Mouse (Mus musculus): Measurements from ENCODE around the gene Eef1b2.
"Not testable (repeated sequence)": the region's sequence is repeated elsewhere in the genome, so short reads cannot be mapped to it uniquely, and the experiment has no call there.

Gene Eef1b2

DNA sequence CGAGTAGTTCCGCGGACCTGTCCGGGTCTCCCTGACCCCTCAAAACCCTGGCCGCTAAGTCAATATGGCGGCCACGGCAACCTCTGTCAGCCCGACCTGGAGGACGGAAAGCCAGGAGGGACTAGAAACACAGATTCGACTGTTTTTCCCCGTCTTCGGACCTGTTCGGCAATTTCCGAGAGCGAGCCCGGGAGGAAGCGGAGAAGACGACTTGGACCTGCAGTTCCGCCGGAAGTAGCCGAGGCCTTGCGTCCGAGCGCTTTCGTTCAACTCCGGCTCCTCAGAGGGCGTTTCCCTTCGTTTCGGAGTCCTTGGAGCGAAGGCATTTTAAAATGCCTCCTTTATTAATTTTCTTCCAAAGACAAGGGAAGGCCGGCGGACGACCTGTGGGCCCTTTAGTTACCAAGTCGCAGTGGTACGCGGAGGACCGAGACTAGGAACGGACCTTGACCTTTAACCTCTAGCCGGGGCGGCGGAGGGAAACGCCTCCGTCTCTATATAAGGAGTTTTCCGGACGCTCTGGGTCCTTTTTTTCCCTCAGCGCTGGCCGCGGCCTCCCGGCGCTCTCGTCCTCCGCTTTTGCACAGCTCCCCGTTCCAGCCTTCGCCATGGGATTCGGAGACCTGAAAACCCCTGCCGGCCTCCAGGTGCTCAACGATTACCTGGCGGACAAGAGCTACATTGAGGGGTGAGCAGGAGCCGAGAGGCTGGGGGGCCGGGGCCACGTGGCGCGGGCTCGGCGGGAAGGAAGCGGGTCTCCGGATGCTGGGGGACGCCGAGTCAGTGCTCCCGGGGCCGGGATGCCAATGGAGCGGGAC, at the start of gene Eef1b2, which contains the start of gene Ndufs1:
Gene Eef1b2, plus strand, starts transcription at position 222 of the 818 bp plus-strand sequence.
Gene Ndufs1, minus strand, starts transcription at position 230 of the 818 bp plus-strand sequence.
- DNase-seq (ENCODE audit: extremely low spot score, low spot score), result peak; percentile 97

DNA sequence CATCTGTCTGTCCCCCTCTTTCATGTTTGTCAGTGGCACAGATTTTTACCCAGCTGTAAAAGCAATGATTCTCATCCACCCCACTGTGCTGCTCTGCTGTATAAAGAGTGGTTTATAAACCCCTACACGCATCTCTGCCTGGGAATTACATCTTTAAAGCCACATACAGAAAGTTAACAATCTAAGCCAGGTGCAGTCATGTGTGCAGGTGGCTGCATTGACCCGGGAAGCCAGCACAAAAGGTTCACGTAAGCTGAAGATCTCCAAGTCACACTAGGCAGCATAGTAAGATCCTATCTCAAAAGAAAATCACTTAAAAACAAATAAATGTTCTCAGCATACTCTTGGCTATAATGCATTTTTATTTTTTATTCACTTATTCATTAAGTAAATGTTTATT, 47.4 kb upstream of the Eef1b2 start:
- DNase-seq (ENCODE audit: extremely low spot score, low spot score), result no peak

DNA sequence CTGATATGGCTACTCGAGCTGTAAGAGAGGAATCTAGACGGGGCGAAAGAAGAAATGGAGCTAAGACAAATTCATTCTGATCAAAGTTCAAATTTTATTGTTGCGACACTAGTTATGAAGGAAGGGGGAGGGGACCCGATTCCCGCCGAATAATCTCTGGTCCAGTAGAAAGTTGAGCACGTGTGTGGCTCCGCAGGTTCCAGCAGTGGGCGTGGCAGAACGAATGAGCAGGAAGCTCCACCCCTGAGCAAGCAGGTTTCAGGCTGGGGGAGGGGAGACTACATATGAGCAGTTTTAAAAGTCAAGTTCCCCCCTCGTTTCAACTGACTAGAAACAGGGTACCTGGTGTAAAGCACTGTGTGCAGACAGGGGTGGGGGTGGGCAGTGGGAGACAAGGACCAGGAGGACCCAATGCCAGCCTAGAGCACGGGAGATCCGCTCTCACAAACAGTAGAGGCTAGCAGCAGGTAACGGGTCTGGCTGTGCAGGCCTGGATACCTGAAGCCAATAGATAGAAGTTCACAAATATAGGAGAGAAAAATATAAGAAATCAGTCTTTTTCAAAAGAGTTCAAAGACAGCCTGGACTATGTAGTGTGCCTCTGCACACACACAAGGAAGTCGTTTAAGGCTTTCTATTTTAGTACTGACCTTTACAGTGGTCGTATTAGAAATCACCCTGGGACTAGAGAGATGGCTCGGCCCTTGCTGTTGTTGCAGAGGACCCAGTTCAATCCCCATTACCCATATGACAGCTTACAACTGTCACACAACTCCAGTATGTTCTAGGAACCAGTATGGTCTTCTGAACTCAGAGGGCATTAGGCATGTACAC, 46.6 kb upstream of the Eef1b2 start:
- no peak for DNase-seq (ENCODE audit: extremely low spot score, low spot score)

DNA sequence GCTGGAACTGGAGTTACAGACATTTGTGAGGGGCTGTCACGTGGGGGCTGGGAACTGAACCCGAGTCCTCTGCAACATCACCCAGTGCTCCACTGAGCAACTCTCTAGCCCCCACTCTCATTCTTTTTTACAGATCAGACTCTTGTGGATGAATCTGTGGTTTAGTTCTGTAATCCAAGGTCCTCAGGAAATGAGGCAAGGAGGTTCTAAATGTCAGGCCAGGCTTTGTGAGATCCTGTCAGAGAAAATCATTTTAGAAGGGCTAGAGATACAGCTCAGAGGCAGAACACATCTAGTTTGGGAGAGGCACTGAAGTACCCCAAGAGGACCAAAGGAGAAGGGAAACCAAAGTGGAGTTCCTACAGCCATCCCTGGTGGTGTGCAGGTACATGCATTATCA, 45.7 kb upstream of the Eef1b2 start:
- DNase-seq (ENCODE audit: extremely low spot score, low spot score), result no peak

DNA sequence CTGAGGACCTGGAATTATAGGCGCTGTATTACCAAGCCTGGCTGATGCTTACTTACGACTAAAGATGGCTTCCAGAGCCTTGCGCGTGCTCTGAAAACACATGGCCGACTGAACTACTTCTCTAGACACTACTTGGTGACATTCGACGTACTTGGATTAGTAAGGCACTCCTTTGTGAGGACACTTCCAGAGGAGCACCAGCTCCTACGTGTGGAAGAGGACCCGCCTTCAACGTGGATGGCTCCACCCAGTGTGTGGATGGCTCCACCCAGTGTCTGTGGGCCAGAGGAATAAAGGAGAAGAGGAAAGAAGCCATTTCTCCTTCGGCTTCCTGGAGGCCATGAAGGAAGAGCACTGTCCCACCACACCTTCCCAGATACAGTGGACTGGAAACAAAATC, 44.9 kb upstream of the Eef1b2 start:
- no peak for DNase-seq (ENCODE audit: extremely low spot score, low spot score)

DNA sequence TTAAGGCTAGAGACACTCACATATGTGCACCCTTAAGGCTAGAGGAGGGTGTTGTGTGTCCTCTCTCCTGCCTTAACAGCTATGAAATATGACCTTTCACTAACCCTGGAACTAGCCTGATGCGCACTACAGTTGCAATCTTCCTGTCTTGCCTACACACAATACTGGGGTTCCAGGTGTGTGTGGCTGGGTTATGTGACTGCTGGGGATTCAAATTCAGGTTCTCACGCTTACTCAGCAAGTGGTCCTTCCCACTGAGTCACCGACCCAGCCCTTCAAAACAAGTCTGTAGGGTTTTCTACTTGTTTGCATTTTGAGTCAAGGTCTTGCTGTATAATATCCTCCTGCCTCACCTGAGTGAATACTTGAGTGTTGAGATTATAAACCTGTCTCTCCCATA, 42.1 kb upstream of the Eef1b2 start:
- DNase-seq (ENCODE audit: extremely low spot score, low spot score), result no peak

DNA sequence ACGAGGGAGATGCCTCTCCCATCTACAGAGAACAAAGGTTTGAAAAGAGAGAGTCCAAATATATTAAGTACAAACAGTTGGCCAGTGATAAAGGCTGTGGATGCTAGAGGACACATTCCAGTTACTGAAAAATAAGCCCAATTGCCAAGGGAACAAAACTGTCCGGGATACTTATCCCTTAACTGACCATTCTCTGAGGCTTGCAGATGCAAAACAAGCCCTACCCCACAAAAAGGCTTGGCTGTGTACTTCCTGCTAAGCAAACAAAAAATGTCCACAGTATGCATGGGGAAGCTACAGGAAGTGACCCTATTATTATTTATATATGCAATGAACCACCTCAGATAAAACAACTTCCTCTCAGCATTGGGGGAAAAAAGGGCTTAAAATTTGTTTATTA, 38.7 kb upstream of the Eef1b2 start:
- DNase-seq (ENCODE audit: extremely low spot score, low spot score), result no peak

DNA sequence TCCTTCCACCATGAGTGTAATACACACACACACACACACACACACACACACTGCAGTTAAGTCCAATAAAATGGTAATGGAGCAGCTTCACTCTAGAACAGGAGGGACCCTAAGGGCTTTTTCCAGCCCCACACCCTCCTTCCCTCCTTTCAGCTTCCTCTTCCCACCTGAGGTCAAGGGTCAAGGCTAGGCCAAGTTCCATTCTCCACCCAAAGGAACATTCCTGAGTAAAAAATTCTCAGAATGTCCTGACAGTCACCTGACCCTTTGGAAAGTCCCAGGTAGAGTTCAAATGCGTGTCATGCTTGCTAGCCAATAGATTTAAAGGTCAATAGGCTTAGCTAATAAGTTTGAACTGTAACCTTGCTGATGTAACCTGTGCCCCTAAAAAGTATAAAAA, 38.0 kb upstream of the Eef1b2 start:
- DNase-seq (ENCODE audit: extremely low spot score, low spot score), result not testable (repeated sequence)

DNA sequence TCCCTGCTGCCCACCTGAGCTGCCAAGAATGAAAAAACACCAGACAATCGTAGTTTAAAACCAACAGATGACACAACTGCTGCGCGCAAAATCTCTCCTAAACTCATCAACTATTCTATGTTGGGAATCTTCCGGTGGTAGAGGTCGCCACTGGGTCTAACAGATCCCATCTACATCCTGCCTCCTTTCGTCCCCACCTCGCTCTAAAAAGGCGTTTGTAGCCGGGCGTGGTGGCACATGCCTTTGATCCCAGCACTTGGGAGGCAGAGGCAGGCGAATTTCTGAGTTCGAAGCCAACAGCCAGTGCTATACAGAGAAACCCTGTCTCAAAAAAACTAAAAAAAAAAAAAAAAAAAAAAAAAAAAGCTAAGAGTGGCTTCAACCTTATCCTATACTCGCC, 36.4 kb upstream of the Eef1b2 start:
- DNase-seq (ENCODE audit: extremely low spot score, low spot score), result no peak

DNA sequence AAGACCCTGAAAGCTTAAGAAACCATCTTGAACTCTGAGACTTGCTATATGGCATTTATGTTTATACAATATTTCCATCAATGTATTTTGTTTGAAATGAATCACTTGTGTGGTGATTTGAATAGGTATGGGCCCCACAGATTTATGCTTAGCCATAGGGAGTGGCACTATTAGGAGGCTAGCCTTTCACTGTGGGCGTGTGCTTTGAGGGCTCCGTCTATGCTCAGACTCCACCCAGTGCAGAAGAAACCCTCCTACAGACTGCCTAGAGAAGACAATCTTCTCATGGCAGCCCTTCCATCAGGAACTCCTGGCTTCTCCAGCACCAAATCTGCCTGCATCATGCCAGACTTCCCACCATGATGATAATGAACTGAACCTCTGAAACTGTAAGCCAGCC, 8.0 kb upstream of the Eef1b2 start:
- DNase-seq (ENCODE audit: extremely low spot score, low spot score), result no peak

DNA sequence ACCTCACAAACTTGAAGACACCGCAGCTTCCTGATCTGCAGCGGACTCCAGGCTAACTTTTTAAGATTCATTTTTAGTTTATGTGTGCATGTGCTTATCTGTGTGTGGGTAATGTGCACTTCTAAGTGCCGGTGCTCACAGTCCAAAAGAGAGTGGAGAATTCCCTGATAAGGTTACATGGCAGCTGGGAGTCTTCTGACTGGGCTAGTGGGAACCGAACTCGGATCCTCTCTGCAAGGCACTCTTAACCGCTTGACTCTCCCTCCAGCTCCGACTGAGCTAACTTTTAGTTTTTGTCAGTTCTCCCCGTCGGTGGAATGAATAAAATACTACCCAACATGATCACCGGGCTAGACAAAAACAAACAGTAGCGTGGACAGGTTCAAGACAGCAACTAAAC, 772 bp upstream of the Eef1b2 start:
- no peak for DNase-seq (ENCODE audit: extremely low spot score, low spot score)

DNA sequence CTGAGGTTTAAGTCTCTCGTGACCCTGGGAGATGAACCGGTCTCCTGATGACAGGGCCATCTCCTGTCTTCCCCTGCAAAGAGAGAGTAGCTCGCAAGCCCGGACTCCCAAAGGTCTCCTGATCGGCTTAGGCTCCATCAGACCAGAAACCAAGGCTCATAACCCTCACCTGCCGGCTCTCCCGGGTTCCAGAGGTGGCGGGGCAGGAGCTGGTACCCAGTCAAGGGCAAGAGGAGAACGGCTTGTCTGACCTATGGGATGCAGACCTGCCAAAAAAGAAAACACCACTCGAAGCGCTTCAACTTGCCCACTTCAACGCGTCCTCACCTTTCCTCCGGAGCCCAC, 394 bp upstream of the Eef1b2 start:
- DNase-seq (ENCODE audit: extremely low spot score, low spot score), result no peak

DNA sequence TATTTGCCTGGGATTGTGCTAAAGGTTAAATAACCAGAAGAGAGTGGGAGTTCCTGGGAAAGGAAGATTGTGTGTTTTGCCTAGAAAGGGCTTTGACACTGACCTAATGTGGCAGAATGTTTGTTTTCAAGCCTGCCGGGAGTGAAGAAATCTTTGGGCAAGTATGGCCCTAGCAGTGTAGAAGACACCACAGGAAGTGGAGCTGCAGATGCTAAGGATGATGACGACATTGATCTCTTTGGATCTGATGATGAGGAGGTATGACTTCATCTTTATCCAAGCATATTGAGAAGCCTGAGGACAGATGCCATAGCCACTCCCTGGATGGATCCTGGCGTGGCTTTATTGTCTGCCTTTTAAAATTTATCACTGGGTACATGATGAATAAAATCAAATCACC, 1.7 kb downstream of the Eef1b2 start:
- DNase-seq (ENCODE audit: extremely low spot score, low spot score), result no peak

DNA sequence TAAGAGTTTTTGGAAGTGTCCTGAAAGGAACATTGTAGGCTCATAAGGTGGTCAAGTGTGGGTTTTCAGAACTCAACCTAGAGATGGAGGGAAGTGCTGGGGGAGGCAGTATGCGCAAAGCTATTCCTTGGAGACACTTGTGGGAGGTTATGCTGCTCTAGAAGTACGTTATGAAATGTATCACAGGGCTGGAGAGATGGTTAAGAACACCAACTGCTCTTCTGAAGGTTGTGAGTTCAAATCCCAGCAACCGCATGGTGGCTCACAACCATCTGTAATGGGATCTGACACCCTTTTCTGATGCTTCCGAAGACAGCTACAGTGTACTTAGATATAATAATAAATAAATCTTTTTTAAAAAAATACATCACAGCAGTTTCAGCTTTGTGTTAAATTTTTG, 3.5 kb downstream of the Eef1b2 start:
- no peak for DNase-seq (ENCODE audit: extremely low spot score, low spot score)

DNA sequence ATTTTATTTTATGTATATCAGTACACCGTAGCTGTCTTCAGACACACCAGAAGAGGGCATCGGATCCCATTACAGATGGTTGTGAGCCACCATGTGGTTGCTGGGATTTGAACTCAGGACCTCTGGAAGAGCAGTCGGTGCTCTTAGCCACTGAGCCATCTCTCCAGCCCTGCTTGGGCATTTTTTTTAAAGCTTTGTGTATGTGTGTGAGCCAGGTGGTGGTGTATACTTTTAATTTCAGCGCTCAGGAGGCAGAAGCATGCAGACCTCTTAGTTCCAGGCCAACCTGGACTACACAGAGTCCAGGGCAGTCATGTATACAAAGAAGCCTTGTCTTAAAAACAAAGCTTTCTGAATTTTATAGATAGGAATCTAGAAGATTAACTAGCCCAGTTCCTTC, 4.0 kb downstream of the Eef1b2 start:
- not testable (repeated sequence) for DNase-seq (ENCODE audit: extremely low spot score, low spot score)

DNA sequence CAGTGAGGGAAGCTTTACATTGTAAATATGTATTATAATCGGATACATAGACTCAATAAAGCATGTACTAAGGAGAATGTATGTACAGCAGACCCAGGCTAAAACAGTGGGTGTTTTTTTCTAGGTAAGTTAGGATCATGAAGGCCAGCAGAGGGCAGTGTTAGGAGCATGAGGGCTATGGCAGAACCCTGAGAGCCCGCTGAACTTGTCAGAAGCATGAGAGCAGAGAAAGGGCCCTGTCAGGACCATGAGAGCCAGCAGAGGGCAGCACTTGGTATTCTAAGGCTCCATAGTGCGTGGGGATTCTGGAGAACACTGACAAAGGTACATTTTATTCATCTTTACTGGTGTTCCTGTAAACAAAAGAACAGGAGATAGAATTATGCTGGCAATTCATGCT, 4.4 kb downstream of the Eef1b2 start:
- DNase-seq (ENCODE audit: extremely low spot score, low spot score), result peak; percentile 93

DNA sequence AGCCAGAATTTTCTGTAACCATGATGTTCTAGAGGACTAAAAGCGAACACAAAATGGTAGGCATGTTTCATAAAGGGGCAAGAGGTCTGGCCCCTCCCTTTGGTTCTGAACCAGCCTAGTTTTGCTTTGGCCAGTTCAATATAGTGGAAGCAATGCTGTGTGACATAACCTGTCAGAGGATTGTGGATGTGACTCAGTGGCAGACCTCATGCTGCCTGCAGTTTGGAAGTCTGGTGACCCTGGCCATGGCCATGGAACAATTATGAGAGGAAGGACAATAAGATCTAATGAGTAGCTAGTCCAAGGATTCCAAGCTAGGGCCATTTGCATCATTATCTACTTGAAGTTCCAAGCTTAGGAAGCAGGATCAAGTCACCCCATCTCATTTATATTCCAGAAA, 4.9 kb downstream of the Eef1b2 start:
- DNase-seq (ENCODE audit: extremely low spot score, low spot score), result no peak

DNA sequence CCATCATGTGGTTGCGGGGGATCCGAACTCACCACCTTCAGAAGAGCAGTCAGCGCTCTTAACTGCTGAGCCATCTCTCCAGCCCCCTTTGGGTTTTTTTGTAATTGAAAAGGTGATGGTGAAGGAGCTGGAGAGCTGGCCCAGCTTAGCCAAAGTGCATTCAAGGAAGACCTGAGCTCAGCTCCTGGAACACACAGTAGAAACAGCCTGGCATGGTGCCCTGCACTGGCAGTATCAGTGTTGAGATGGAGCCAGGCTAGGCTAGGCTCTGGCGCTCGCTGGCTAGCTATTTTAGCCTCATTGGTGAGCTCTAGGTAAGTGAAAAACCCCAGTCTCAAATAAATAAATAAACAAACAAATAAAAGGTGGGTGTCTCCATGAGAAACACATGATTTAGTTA, 5.6 kb downstream of the Eef1b2 start:
- no peak for DNase-seq (ENCODE audit: extremely low spot score, low spot score)

DNA sequence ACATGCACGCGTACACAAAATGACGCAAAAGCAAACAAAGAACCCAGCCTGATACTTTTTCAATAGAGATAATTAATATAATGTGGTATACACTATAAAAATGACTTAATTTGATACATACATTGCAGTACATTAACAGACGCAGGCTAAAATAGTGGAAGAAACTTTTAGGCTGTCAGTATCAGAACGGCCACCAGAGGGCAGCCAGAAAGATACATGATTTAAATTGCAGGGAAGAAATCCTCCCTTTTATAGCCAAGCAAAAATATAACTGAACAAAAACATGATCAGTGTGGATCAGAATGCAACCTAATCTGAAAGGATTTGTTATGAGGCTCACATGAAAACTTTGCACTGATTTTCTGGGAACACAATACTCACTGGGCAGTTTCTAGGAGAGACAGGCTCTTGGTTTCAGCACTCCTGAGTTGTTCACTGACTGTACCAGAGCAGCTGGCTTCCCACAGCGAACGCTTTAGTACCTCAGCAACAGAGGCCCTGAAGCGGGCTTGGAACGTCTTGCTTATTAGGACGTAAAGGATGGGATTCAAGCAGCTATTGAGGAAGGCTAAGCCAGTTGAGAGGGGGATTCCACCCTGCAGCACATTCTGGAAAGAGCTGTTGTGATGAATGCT, 6.1 kb downstream of the Eef1b2 start:
- peak; percentile 45 for DNase-seq (ENCODE audit: extremely low spot score, low spot score)

DNA sequence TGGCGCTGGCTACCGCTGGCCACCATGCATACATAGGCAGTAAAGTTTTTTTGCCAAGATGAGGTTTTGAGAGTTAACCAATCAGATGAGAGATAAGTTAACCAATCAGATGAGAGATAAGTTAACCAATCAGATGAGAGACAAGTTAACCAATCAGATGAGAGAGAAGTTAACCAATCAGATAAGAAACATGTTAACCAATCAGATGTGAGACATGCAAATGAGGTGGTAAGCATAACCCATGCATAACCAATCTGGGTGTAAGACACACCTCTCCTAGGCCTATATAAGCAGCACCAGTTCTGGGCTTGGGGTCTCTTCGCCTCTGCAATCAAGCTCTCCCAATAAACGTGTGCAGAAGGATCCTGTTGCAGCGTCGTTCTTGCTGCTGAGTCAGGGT, 8.8 kb downstream of the Eef1b2 start:
- not testable (repeated sequence) for DNase-seq (ENCODE audit: extremely low spot score, low spot score)

DNA sequence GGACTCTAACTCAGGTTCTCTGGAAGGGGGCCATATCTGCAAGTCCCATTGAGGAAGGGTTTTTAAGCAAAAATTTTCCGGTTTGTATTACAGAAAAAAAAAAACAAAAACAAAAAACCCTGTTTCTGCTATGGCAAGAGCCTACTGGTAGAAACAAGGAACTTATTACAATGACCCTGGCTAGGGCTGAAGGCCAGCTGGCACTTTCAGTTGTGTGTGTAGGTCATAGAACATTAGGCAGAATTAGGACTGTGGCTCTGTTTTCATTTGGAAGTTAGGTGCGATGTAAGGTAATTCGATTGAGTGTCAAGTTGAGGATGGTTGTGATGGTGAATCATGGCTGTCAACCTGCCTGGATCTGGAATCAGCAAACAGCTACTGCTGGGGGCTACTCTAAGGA, 11.9 kb downstream of the Eef1b2 start:
- no peak for DNase-seq (ENCODE audit: extremely low spot score, low spot score)

DNA sequence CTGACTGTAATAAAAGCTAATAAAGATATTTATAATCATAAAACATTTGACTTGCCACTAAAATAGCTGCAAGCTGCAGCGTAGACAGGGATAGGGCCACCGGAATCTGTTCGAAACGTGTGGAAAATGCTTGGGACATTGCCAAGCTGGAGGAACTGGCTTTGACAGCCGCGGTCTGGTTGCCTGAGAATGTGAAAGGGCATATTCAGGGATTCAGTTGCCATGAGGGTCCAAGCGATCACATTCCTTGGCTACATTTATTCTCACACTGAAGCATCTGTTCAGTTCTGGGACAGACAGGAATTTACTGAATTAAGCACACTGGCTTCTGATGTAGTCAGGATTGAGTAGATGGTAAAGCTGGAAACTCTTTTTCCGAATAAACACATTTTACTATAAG, 14.2 kb downstream of the Eef1b2 start:
- no peak for DNase-seq (ENCODE audit: extremely low spot score, low spot score)
